24 mouse cellular contexts compared by ENCODE assay signal in genomic region chr1:67022051-67022450, GRCm38 (mm10). TPM values are rescaled to one million over a fixed set of nuclear protein-coding genes. Genes with fewer than 3 reads are reported as not detected.
DNase-seq lines count a peak whose midpoint lies in the region; TF ChIP-seq lines count a peak whose summit lies in the region.
"Had no signal": no experiment of that assay in that cellular context is flagged by ENCODE, and none has a peak within 500 bp of the region (broad histone marks: within the 10 kb centered on the region; RNA-seq: fewer than 3 reads in every experiment).

No protein-coding gene starts in this region.

- no peak for TF ChIP-seq CTCF in MEL (IDR thresholded peaks at IDR 0.05 in 2 of 3, conservative IDR thresholded peaks at IDR 0.05 in 1 of 3; ENCODE audit: control insufficient read depth in 1 of 3, insufficient read depth in 1 of 3, low read depth in 2 of 3, low read length in 3 of 3, poor library complexity in 1 of 3, severe bottlenecking in 1 of 3)
- no peak for TF ChIP-seq CTCF in cortical plate, adult 2 months (IDR thresholded peaks at IDR 0.05; ENCODE audit: extremely low read depth, insufficient read depth, low read length)
- no peak for TF ChIP-seq CTCF in thymus, adult 2 months (IDR thresholded peaks at IDR 0.05; ENCODE audit: borderline replicate concordance, control insufficient read depth, extremely low read depth, insufficient read depth, low read length, poor library complexity)

- peaks cover 0 to 9% of the 10 kb centered on the region in 2 experiments; a peak in 2 of 4 replicates for H3K36me3 ChIP-seq in MEL (ENCODE audit: control insufficient read depth in 1 of 2, insufficient read depth in 2 of 2, low read length in 2 of 2)
- H3K36me3 ChIP-seq in thymus, adult 2 months (ENCODE audit: control insufficient read depth, insufficient read depth, low read length), result peaks cover 6% of the 10 kb centered on the region; the same call in 1 of the 2 replicates

- H3K9ac ChIP-seq in MEL (ENCODE audit: control insufficient read depth, low read depth, low read length, poor library complexity, severe bottlenecking), result no peak overlapping the region
- H3K9ac ChIP-seq: embryonic facial prominence, embryonic 13.5 days; embryonic facial prominence, embryonic 15.5 days; forebrain, embryonic 12.5 days had no signal

- TF ChIP-seq EP300 in MEL (IDR thresholded peaks at IDR 0.05; ENCODE audit: low read depth in 1 of 2, low read length in 2 of 2), result no peak

- peak overlapping the region; percentile 74 for H3K27ac ChIP-seq in MEL (ENCODE audit: control insufficient read depth, low read depth, low read length)
- 0 out of 2 replicates have a peak overlapping the region, but pooled peaks have one; percentile 41 for H3K27ac ChIP-seq in cortical plate, adult 2 months (ENCODE audit: insufficient read depth, low read length)
- no peak overlapping the region for H3K27ac ChIP-seq in thymus, adult 2 months (ENCODE audit: control insufficient read depth, insufficient read depth, low read length)
- H3K27ac ChIP-seq: embryonic facial prominence, embryonic 13.5 days; embryonic facial prominence, embryonic 15.5 days; forebrain, embryonic 10.5 days; forebrain, embryonic 12.5 days had no signal

- 99% methylated on average over 10 of the region's 10 CpGs for WGBS in thymus, adult 2 months

- peaks cover 2 to 17% of the 10 kb centered on the region in 2 experiments; a peak in 3 of 4 replicates for H3K4me1 ChIP-seq in MEL (ENCODE audit: control insufficient read depth in 1 of 2, insufficient read depth in 2 of 2, low read length in 2 of 2)
- H3K4me1 ChIP-seq in cortical plate, adult 2 months (ENCODE audit: control insufficient read depth, insufficient read depth, low read length), result peaks cover 4% of the 10 kb centered on the region
- no peaks in the 10 kb centered on the region for H3K4me1 ChIP-seq in thymus, adult 2 months (replicated peaks; ENCODE audit: control insufficient read depth, insufficient read depth, low read length)
- H3K4me1 ChIP-seq: embryonic facial prominence, embryonic 13.5 days; embryonic facial prominence, embryonic 15.5 days; forebrain, embryonic 12.5 days had no signal

- TF ChIP-seq RAD21 in MEL (IDR thresholded peaks at IDR 0.05; ENCODE audit: low read depth, low read length), result no peak

- no peaks in the 10 kb centered on the region for H3K9me3 ChIP-seq in MEL (replicated peaks; ENCODE audit: insufficient read depth, low read length)
- H3K9me3 ChIP-seq: embryonic facial prominence, embryonic 13.5 days; embryonic facial prominence, embryonic 15.5 days; forebrain, embryonic 10.5 days; forebrain, embryonic 12.5 days; G1E had no signal

- DNase-seq in heart, adult 11 months, result peak; percentile 29
- no peak for DNase-seq in heart, postnatal 14 days
- no peak for DNase-seq in MEL (ENCODE audit: low read depth, low spot score)
- DNase-seq in retina, postnatal 1 day, result peak; percentile 94
- no peak for DNase-seq in neural tube, embryonic 10.5 days (ENCODE audit: extremely low spot score, low spot score)
- DNase-seq in thymus, adult 2 months, result no peak
- DNase-seq: adrenal gland, adult 2 months; adrenal gland, postnatal 10 days; adrenal gland, postnatal 25 days; B cell, adult 2 months; cerebellum, adult 11-12 months; cerebellum, adult 2 months; cerebellum, adult 9-10 months; cerebellum, postnatal 10 days; cerebellum, postnatal 25 days; embryo, embryonic 11 days had no signal

- no peaks in the 10 kb centered on the region for H3K27me3 ChIP-seq in MEL (ENCODE audit: control insufficient read depth in 1 of 2, insufficient read depth in 2 of 2, low read length in 2 of 2)
- H3K27me3 ChIP-seq in thymus, adult 2 months (ENCODE audit: control insufficient read depth, insufficient read depth, low read length), result no peaks in the 10 kb centered on the region
- H3K27me3 ChIP-seq: CH12.LX; embryonic facial prominence, embryonic 13.5 days; embryonic facial prominence, embryonic 15.5 days; forebrain, embryonic 12.5 days had no signal

- TF ChIP-seq POLR2A in MEL (IDR thresholded peaks at IDR 0.05; ENCODE audit: control insufficient read depth in 1 of 2, insufficient read depth in 1 of 2, low read depth in 1 of 2, low read length in 2 of 2, poor library complexity in 1 of 2), result no peak
- no peak for TF ChIP-seq POLR2A in cortical plate, adult 2 months (IDR thresholded peaks at IDR 0.05; ENCODE audit: extremely low read depth, insufficient read depth, low read length)
- TF ChIP-seq POLR2A in thymus, adult 2 months (IDR thresholded peaks at IDR 0.05; ENCODE audit: control insufficient read depth, extremely low read depth, insufficient read depth, low read length, poor library complexity), result no peak

- H3K4me3 ChIP-seq in MEL (ENCODE audit: control insufficient read depth in 1 of 2, insufficient read depth in 1 of 2, low read depth in 2 of 2, low read length in 2 of 2), result no peak overlapping the region
- no peak overlapping the region for H3K4me3 ChIP-seq in cortical plate, adult 2 months (ENCODE audit: insufficient read depth, low read length)
- no peak overlapping the region for H3K4me3 ChIP-seq in thymus, adult 2 months (ENCODE audit: control insufficient read depth, insufficient read depth, low read length)
- H3K4me3 ChIP-seq: embryonic facial prominence, embryonic 13.5 days; embryonic facial prominence, embryonic 15.5 days; erythroblast, embryonic 14.5 days; forebrain, embryonic 10.5 days; forebrain, embryonic 12.5 days had no signal

- intact Hi-C loops in heart, postnatal 14 days (cut with DNase I), result no loop called here

- no peaks in the 10 kb centered on the region for H3K79me2 ChIP-seq in MEL (ENCODE audit: control insufficient read depth, insufficient read depth, low read length, poor library complexity)

TF ChIP-seq in MEL, 35 proteins besides CTCF, POLR2A, EP300 and RAD21:
- no peak for TF ChIP-seq ZKSCAN1 (IDR thresholded peaks at IDR 0.05; ENCODE audit: low read depth, low read length)
- no peak for TF ChIP-seq TBP (IDR thresholded peaks at IDR 0.05; ENCODE audit: low read depth, low read length)
- no peak for TF ChIP-seq E2F4 (IDR thresholded peaks at IDR 0.05; ENCODE audit: borderline replicate concordance, low read depth, low read length)
- TF ChIP-seq UBTF (IDR thresholded peaks at IDR 0.05; ENCODE audit: borderline replicate concordance, insufficient read depth, low read depth, low read length), result no peak
- no peak for TF ChIP-seq KAT2A (conservative IDR thresholded peaks at IDR 0.05; ENCODE audit: low read depth, low read length)
- no peak for TF ChIP-seq HCFC1 (IDR thresholded peaks at IDR 0.05; ENCODE audit: low read depth, low read length)
- TF ChIP-seq CHD1 (IDR thresholded peaks at IDR 0.05; ENCODE audit: low read depth, low read length), result no peak
- TF ChIP-seq GATA1 (IDR thresholded peaks at IDR 0.05; ENCODE audit: low read depth, low read length), result no peak
- no peak for TF ChIP-seq POLR2AphosphoS5 (IDR thresholded peaks at IDR 0.05; ENCODE audit: borderline replicate concordance, low read depth, low read length)
- no peak for TF ChIP-seq GABPA (IDR thresholded peaks at IDR 0.05; ENCODE audit: low read depth, low read length)
- TF ChIP-seq MAFK (IDR thresholded peaks at IDR 0.05; ENCODE audit: borderline replicate concordance, low read depth, low read length), result no peak
- no peak for TF ChIP-seq ZNF384 (IDR thresholded peaks at IDR 0.05; ENCODE audit: low read depth, low read length)
- TF ChIP-seq SIN3A (IDR thresholded peaks at IDR 0.05; ENCODE audit: low read length), result no peak
- no peak for TF ChIP-seq MYB (IDR thresholded peaks at IDR 0.05; ENCODE audit: low read depth, low read length)
- no peak for TF ChIP-seq JUND (IDR thresholded peaks at IDR 0.05; ENCODE audit: low read depth, low read length)
- no peak for TF ChIP-seq ELF1 (IDR thresholded peaks at IDR 0.05; ENCODE audit: low read depth, low read length)
- TF ChIP-seq MEF2A (IDR thresholded peaks at IDR 0.05; ENCODE audit: extremely low read depth, insufficient replicate concordance, low read depth, low read length, poor library complexity, severe bottlenecking), result no peak
- no peak for TF ChIP-seq ZC3H11A (IDR thresholded peaks at IDR 0.05; ENCODE audit: low read depth, low read length)

RNA-seq across cellular contexts. Expression of gene Lancl1, which starts 16.6 kb away (rescaled TPM):
- total RNA-seq in heart, postnatal 14 days (2021), result 10 to 100 TPM; 32.3 to 33.8 TPM
- 29.3 and 32.2 TPM in 2 replicates for total RNA-seq in MEL (2012; rRNA removed)
- polyA plus RNA-seq in MEL (2012; ENCODE audit: insufficient read depth in 1 of 2, insufficient read length in 2 of 2, low read depth in 1 of 2, low replicate concordance in 2 of 2, missing spikeins in 1 of 2), result 10 to 100 TPM in 1 of 2 experiments, not detected in 1; 50.3 TPM
- 226 and 228 TPM in 2 replicates for polyA plus RNA-seq in cortical plate, adult 2 months (2012; rRNA removed)
- 106 and 135 TPM in 2 replicates for polyA plus RNA-seq in thymus, adult 2 months (2012; rRNA removed)

Comparison
In these comparisons a context has a peak if more than half of its experiments do, and no peak if none do; other contexts are left out.
1. DNase-seq: peak in heart, adult 11 months (single experiment) and retina, postnatal 1 day (single experiment); none in heart, postnatal 14 days (0 of 2), MEL (single experiment), neural tube, embryonic 10.5 days (single experiment) and thymus, adult 2 months (single experiment).